Mouse (Mus musculus) kidney, adult 2 months (tissue): ENCODE measurements around the gene Glcci1. TPM values are rescaled to one million over a fixed set of nuclear protein-coding genes. Genes with fewer than 3 reads are reported as not detected.

Source experiments
- DNase-seq: peaks from one replicate; pipeline ENCODE4 v3.0.0; 2021
- H3K27ac ChIP-seq: fragments of 200-500 bp; 2 replicates; pipeline ENCODE4 v1.5.1; 2012; ENCODE audit warnings: low read depth, low read length, control low read depth, inconsistent platforms; ENCODE audit not compliant: insufficient read depth
- H3K27me3 ChIP-seq: fragments of 200-500 bp; replicated peaks from 2 replicates; pipeline ENCODE4 v1.6.1; 2012; ENCODE audit warnings: mild to moderate bottlenecking, moderate library complexity, low read length, inconsistent platforms; ENCODE audit not compliant: control insufficient read depth, insufficient read depth
- H3K36me3 ChIP-seq: fragments of 200-500 bp; 2 replicates; pipeline ENCODE4 v1.6.1; 2012; ENCODE audit warnings: mild to moderate bottlenecking, moderate library complexity, low read length, inconsistent platforms; ENCODE audit not compliant: control insufficient read depth, insufficient read depth
- H3K4me1 ChIP-seq: fragments of 200-500 bp; 2 replicates; pipeline ENCODE4 v1.6.1; 2011; ENCODE audit warnings: low read length; ENCODE audit not compliant: control insufficient read depth, insufficient read depth
- H3K4me3 ChIP-seq: fragments of 200-500 bp; 2 replicates; pipeline ENCODE4 v1.5.1; 2011; ENCODE audit warnings: mild to moderate bottlenecking, low read depth, low read length, control low read depth; ENCODE audit not compliant: insufficient read depth
- CTCF ChIP-seq: fragments of 200-500 bp; conservative IDR thresholded peaks from 2 replicates; pipeline ENCODE4 v1.5.1; 2011; ENCODE audit warnings: low read depth, mild to moderate bottlenecking, control low read depth, low read length, moderate library complexity, mixed read lengths; ENCODE audit not compliant: insufficient read depth, insufficient read length
- POLR2A ChIP-seq: fragments of 200-500 bp; IDR thresholded peaks from one replicate; pipeline ENCODE4 v1.6.1; 2011; ENCODE audit warnings: low read depth, low read length, control low read depth
- WGBS: fragments of 180-500 bp; shearing (Covaris S2); methylation state at CpG from one replicate; pipeline ENCODE4 v1.1.7; 2018; 5-methylcytosine and 5-hydroxymethylcytosine counted together
- polyA plus RNA-seq: library from polyadenylated mRNA; depleted of rRNA; stranded (reverse); fragments of >200 nt; gene quantifications from 2 replicates; pipeline ENCODE4 v1.2.3, GENCODE M21; 2012

Glcci1 gene
- polyA plus RNA-seq, 1 experiment, result 3.6 TPM

DNA sequence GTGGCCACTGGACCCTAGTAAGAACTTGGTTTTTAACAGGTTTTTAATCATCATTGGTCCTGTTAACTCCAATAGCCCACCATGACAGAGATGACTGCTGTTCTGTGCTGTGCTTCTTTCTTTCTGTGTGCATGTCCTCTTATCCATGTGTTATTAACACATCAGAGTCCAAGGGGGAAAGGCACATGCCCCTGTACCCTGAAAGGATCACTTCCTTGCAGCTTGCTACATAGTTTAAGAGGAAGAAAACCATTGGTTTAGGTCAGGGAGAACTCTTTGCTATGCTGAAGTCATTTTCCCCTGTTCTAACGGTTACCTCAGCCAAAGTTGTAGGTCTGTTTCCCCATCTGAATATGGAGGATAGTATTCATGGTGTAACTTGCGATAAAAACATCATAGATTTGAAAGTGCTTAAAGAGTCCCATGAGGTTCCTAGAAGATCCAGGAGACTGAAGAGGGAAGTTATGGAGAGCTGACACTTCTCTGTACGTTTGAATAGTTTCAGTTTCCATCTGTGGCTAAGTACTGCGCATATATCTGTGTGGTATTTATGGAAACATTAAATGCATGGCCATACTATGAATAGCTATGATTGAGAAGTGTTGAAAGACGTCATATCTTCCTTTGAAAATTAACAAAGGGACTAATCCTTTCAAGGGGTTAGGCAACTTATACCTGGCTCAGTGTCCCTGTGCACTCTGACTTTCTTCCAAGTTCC, 14.1 kb upstream of the Glcci1 start:
- no peak overlapping the region for H3K27ac ChIP-seq
- DNase-seq, result no peak
- no peaks in the 10 kb centered on the region for H3K27me3 ChIP-seq
- no peak overlapping the region for H3K4me3 ChIP-seq
- no peaks in the 10 kb centered on the region for H3K4me1 ChIP-seq
- 85% methylated on average over 5 of the region's 5 CpGs for WGBS
- TF ChIP-seq CTCF, result no peak
- no peak for TF ChIP-seq POLR2A
- no peaks in the 10 kb centered on the region for H3K36me3 ChIP-seq

DNA sequence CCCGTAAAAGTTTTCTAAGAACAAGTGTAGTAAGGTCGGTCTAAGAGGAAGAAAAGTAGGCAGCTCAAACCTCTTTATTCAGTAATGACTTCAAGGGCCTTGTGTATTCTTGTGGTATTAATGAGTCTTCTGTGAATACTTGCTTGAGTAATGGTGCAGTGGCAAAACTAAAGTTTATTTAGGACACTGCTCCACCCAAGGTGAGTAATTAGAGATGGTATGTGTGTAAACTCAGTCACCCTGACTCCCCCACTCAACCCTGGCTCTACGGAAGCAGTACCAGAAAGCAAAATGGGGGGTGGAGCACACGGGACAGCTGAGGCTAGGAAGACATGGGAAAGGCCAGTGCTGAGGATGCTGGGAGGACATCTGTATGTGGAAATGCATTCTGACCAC, 13.6 kb upstream of the Glcci1 start:
- H3K36me3 ChIP-seq, result no peaks in the 10 kb centered on the region
- H3K27ac ChIP-seq, result no peak overlapping the region
- no peak for DNase-seq
- no peaks in the 10 kb centered on the region for H3K27me3 ChIP-seq
- no peak overlapping the region for H3K4me3 ChIP-seq
- no peaks in the 10 kb centered on the region for H3K4me1 ChIP-seq
- TF ChIP-seq POLR2A (no peak), CTCF (no peak)
- WGBS, result 70% methylated on average over 4 of the region's 4 CpGs

DNA sequence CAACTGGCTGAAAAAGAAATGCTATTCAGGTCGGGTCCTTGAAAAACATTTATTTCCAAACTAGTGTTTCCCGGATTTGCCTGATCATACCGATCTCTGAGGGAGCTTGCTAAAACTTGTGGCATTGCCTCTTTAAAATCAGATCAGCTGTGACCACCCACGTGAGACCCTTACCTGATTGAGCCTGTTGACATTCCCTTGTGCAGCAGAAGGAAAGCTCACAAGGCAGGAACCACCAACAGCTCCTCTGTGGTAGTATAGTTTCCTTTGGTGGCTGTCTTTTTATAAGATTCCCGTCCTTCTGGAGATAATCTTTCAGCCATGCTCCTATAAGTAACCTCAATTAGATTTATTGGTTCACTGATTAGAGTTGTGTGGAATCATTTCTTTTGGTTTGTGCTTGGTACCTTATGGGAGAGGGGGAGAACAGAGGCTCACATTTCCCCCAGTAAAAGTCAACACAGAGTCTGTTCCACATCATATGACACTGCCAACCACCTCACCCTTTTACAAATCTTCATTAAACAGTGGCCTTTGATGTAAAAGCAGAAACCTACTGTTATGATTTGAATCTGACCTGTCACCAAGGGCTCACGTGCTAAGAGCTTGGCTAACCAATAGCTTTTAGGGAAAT, 12.0 kb upstream of the Glcci1 start:
- TF ChIP-seq POLR2A (no peak), CTCF (no peak)
- no peak overlapping the region for H3K27ac ChIP-seq
- H3K4me3 ChIP-seq, result no peak overlapping the region
- no peaks in the 10 kb centered on the region for H3K4me1 ChIP-seq
- 50% methylated on average over 6 of the region's 6 CpGs for WGBS
- no peak for DNase-seq
- H3K27me3 ChIP-seq, result no peaks in the 10 kb centered on the region
- no peaks in the 10 kb centered on the region for H3K36me3 ChIP-seq

- DNase-seq, result no peak
- Histone ChIP-seq H3K27me3 (no peaks in the 10 kb centered on the region), H3K4me1 (no peaks in the 10 kb centered on the region), H3K27ac (no peak overlapping the region), H3K4me3 (no peak overlapping the region), H3K36me3 (no peaks in the 10 kb centered on the region)
- WGBS, result 39% methylated on average over 6 of the region's 6 CpGs
- TF ChIP-seq POLR2A, result no peak
These were observed 11.5 kb upstream of the Glcci1 start for GRCm38 (mm10) chr6:8497868-8498257.

DNA sequence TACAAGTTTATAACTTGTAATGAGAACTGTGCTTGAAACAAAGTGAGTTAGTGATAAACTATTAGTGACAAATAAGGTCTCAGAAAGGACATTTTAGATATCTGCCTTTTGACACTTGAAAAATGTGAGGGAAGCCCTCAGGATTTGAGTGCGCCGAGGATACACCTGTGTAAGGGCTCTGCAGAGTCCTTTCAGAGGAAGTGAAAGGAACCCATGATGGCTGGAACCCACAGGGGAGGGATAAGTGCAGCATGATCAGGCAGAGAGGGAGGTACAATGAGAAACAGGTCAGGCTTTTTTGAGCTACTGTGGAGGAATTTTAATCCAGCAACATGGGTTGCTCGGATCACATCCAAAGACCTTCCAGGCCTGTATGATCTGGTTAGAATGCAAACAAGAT, 10.4 kb upstream of the Glcci1 start:
- DNase-seq, result no peak
- H3K27ac ChIP-seq, result no peak overlapping the region
- H3K4me3 ChIP-seq, result no peak overlapping the region
- no peaks in the 10 kb centered on the region for H3K36me3 ChIP-seq
- 92% methylated on average over 3 of the region's 3 CpGs for WGBS
- TF ChIP-seq POLR2A (no peak), CTCF (no peak)
- no peaks in the 10 kb centered on the region for H3K27me3 ChIP-seq
- H3K4me1 ChIP-seq, result no peaks in the 10 kb centered on the region

DNA sequence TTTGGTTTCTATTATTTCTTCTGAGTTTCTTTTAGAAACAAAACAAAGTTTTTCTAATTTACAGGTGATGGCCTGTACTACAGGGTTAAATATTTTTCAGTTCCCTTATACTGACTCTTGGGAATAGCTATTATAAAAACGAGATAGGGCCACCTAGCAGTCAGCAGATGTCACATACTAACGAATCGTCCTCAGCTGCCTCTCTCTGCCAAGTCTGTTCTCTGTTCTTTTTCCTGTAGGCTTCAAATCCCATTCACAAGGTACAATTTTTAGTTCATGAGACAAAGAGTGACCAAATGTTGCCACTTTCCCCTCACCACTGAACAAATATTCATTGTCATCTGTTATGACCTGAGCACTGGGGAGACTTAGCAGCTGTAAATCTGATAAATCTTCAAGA, 5.4 kb upstream of the Glcci1 start:
- Histone ChIP-seq H3K27me3 (no peaks in the 10 kb centered on the region), H3K36me3 (no peaks in the 10 kb centered on the region), H3K4me3 (no peak overlapping the region), H3K4me1 (no peaks in the 10 kb centered on the region; the same call in 1 of the 2 replicates), H3K27ac (no peak overlapping the region)
- WGBS, result 48% methylated on average over 3 of the region's 3 CpGs
- TF ChIP-seq CTCF (no peak), POLR2A (no peak)
- DNase-seq, result no peak

DNA sequence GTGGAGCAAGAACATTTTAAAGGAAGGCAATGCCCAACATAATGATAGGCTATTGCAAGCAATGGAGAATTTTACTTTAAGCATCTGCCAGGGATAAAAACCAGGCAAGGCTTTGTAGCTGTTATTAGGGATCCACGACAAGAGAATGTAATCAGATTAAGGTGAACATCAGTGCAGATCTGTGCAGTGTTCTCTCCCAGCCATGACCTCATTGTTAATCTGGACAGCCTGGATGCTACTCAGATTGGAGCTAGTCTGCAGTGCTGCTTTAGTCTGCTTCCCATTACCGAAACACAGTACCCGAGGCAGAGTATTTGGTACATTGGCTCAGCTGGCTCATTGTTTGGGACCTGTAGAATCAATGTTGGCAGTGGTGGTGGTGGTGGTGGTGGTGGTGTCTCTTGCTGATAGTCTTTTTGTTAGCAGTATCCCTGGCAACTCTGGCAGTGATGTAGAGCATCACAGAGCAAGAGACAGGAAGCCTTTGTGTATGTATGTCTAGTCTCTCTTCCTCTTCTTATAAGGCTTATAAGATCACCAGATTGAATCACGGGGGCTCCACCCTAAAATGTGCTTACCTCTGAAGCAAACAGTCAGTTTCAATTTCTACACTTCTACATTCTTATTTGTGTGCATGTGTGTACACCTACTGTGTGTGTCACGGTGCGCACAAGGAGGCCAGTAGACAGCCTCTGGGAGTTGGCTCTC, 4.7 kb upstream of the Glcci1 start:
- DNase-seq, result no peak
- H3K36me3 ChIP-seq, result no peaks in the 10 kb centered on the region
- H3K4me3 ChIP-seq, result no peak overlapping the region
- no peaks in the 10 kb centered on the region; the same call in 1 of the 2 replicates for H3K4me1 ChIP-seq
- H3K27ac ChIP-seq, result no peak overlapping the region
- 84% methylated on average over 6 of the region's 6 CpGs for WGBS
- no peaks in the 10 kb centered on the region for H3K27me3 ChIP-seq
- TF ChIP-seq CTCF (no peak), POLR2A (no peak)
